Mouse (Mus musculus) myocyte (in vitro differentiated cells): ENCODE measurements around the gene Apbb1ip. TPM values are rescaled to one million over a fixed set of nuclear protein-coding genes. Genes with fewer than 3 reads are reported as not detected.

Source experiments
- H3K27me3 ChIP-seq: one replicate; pipeline ENCODE4 v1.6.1; 2011; ENCODE audit not compliant: control insufficient read depth, insufficient read depth, insufficient read length
- H3K36me3 ChIP-seq: one replicate; pipeline ENCODE4 v1.6.1; 2011; ENCODE audit not compliant: control insufficient read depth, insufficient read depth
- H3K4me2 ChIP-seq: one replicate; pipeline ENCODE4 v1.6.1; 2011; ENCODE audit warnings: low read depth, control low read depth
- H3K4me3 ChIP-seq: one replicate; pipeline ENCODE4 v1.5.1; 2011; ENCODE audit warnings: mild to moderate bottlenecking, control low read depth, moderate library complexity
- H3K79me2 ChIP-seq: one replicate; pipeline ENCODE4 v1.6.1; 2011; ENCODE audit not compliant: control insufficient read depth, insufficient read depth
- H3ac ChIP-seq: one replicate; pipeline ENCODE4 v1.6.1; 2011; ENCODE audit not compliant: control insufficient read depth, insufficient read length
- CEBPB ChIP-seq: IDR thresholded peaks from 2 replicates; pipeline ENCODE4 v1.6.1; 2011; ENCODE audit warnings: mild to moderate bottlenecking, moderate library complexity; ENCODE audit not compliant: poor library complexity, insufficient read depth, severe bottlenecking
- E2F4 ChIP-seq: IDR thresholded peaks from one replicate; pipeline ENCODE4 v1.6.1; 2011; ENCODE audit warnings: mild to moderate bottlenecking, control low read depth, moderate library complexity; ENCODE audit not compliant: insufficient read depth
- MAX ChIP-seq: IDR thresholded peaks from one replicate; pipeline ENCODE4 v1.6.1; 2011; ENCODE audit warnings: low read depth, mild to moderate bottlenecking, control low read depth
- MYOD1 ChIP-seq, 3 experiments: IDR thresholded peaks; one replicate each; pipeline ENCODE4 v1.6.1; 2011; ENCODE audit warnings: control low read depth in 2 of 3, low read depth in 2 of 3, mild to moderate bottlenecking in 2 of 3, moderate library complexity in 1 of 3; ENCODE audit not compliant: insufficient read length in 2 of 3, control insufficient read depth in 1 of 3
- MYOG ChIP-seq, 3 experiments: IDR thresholded peaks; one replicate each; pipeline ENCODE4 v1.6.1; 2011; ENCODE audit warnings: control low read depth in 2 of 3, low read depth in 2 of 3, mild to moderate bottlenecking in 2 of 3; ENCODE audit not compliant: insufficient read length in 2 of 3, control insufficient read depth in 1 of 3, insufficient read depth in 1 of 3
- POLR2A ChIP-seq: IDR thresholded peaks from one replicate; pipeline ENCODE4 v1.6.1; 2011; ENCODE audit warnings: low read depth, mild to moderate bottlenecking, control low read depth, moderate library complexity; ENCODE audit not compliant: insufficient read length
- POLR2AphosphoS2 ChIP-seq: IDR thresholded peaks from one replicate; pipeline ENCODE4 v1.6.1; 2011; ENCODE audit warnings: low read depth, control low read depth; ENCODE audit not compliant: insufficient read length
- REST ChIP-seq: IDR thresholded peaks from one replicate; pipeline ENCODE4 v1.6.1; 2011; ENCODE audit warnings: mild to moderate bottlenecking, control low read depth, moderate library complexity; ENCODE audit not compliant: insufficient read depth, insufficient read length
- SRF ChIP-seq: IDR thresholded peaks from one replicate; pipeline ENCODE4 v1.6.1; 2011; ENCODE audit warnings: low read depth; ENCODE audit not compliant: control insufficient read depth, insufficient read length
- TCF12 ChIP-seq: IDR thresholded peaks from one replicate; pipeline ENCODE4 v1.6.1; 2011; ENCODE audit warnings: mild to moderate bottlenecking, control low read depth; ENCODE audit not compliant: poor library complexity, insufficient read depth, severe bottlenecking
- TCF3 ChIP-seq: IDR thresholded peaks from one replicate; pipeline ENCODE4 v1.6.1; 2011; ENCODE audit warnings: low read depth, control low read depth; ENCODE audit not compliant: insufficient read length
- USF1 ChIP-seq: IDR thresholded peaks from one replicate; pipeline ENCODE4 v1.6.1; 2011; ENCODE audit warnings: low read depth, mild to moderate bottlenecking, control low read depth, moderate library complexity
- polyA plus RNA-seq: library from polyadenylated mRNA; unstranded; fragments of >200 nt; fragmentation: generic; extraction: Trizol; gene quantifications from one replicate; pipeline ENCODE4 v1.2.1, GENCODE M21; 2012; ENCODE audit warnings: missing spikeins

The Apbb1ip gene
- polyA plus RNA-seq, 1 experiment = 4.9 TPM

DNA sequence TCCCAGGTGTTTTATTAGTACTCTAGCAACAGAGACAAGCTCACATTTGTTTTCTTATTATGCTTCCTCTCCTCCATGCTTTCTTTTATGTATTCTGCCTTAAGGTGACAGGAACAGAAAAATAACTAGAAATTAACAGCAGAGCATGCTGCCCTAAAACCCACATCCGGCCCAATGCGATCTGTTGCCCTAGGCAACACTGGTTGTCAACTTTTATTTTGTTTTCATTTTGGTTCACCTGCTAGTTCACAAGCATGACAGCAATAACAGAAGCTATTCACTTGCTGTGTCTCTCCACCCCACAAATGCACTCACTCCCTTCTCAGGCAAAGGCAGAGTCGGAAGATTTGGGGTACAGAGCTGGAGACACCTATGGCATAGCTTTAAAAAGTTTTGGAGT lies 10.3 kb downstream of the Apbb1ip start:
- no peaks in the 10 kb centered on the region for H3K36me3 ChIP-seq
- H3K79me2 ChIP-seq = no peaks in the 10 kb centered on the region
- H3K4me3 ChIP-seq = no peak overlapping the region
- H3K27me3 ChIP-seq = no peaks in the 10 kb centered on the region
- no peak overlapping the region for H3ac ChIP-seq
- H3K4me2 ChIP-seq = no peak overlapping the region
- TF ChIP-seq E2F4 = no peak
- no peak for TF ChIP-seq SRF
- no peak for TF ChIP-seq USF1
- TF ChIP-seq CEBPB = no peak
- TF ChIP-seq POLR2A = no peak
- TF ChIP-seq MYOD1 (IDR thresholded peaks at IDR 0.05; ENCODE audit: control insufficient read depth in 1 of 3, insufficient read length in 2 of 3, low read depth in 2 of 3) = no peak
- TF ChIP-seq REST = no peak
- no peak for TF ChIP-seq TCF12
- TF ChIP-seq MYOG (IDR thresholded peaks at IDR 0.05; ENCODE audit: control insufficient read depth in 1 of 3, insufficient read depth in 1 of 3, insufficient read length in 2 of 3, low read depth in 2 of 3) = no peak

- H3ac ChIP-seq = no peak overlapping the region
- H3K36me3 ChIP-seq = no peaks in the 10 kb centered on the region
- no peaks in the 10 kb centered on the region for H3K27me3 ChIP-seq
- TF ChIP-seq CEBPB (no peak), MYOG (IDR thresholded peaks at IDR 0.05; ENCODE audit: control insufficient read depth in 1 of 3, insufficient read depth in 1 of 3, insufficient read length in 2 of 3, low read depth in 2 of 3) (no peak), MYOD1 (IDR thresholded peaks at IDR 0.05; ENCODE audit: control insufficient read depth in 1 of 3, insufficient read length in 2 of 3, low read depth in 2 of 3) (no peak), TCF3 (no peak), USF1 (no peak), TCF12 (no peak), REST (no peak), E2F4 (no peak), MAX (no peak), POLR2AphosphoS2 (no peak), POLR2A (no peak), SRF (no peak)
- no peaks in the 10 kb centered on the region for H3K79me2 ChIP-seq
- H3K4me2 ChIP-seq = no peak overlapping the region
- H3K4me3 ChIP-seq = no peak overlapping the region
Observed at GRCm38 (mm10) chr2:22784771-22785170, 10.9 kb downstream of the Apbb1ip start.

DNA sequence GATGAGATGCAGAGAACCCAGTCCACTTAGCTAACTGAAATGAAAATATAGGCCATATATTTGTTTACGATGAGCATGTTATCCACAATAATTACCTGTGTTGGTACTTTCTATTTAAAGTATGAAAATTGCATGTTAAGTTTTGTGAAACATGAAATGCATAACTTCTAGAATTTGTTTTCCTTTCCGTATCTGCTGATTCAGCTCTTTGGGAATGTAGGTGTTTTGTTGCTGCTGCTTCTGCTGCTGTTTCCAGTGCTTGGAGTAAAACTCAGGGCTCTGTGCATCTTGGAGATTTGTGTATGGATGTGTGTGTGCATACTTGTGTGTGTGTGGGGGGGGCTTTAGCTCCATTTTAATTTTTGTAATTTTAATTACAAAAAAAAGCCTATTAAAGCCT lies 14.8 kb downstream of the Apbb1ip start:
- TF ChIP-seq MYOG (IDR thresholded peaks at IDR 0.05; ENCODE audit: control insufficient read depth in 1 of 3, insufficient read depth in 1 of 3, insufficient read length in 2 of 3, low read depth in 2 of 3) (no peak), USF1 (no peak), TCF12 (no peak)
- Histone ChIP-seq H3K36me3 (no peaks in the 10 kb centered on the region), H3K4me3 (no peak overlapping the region), H3K27me3 (no peaks in the 10 kb centered on the region), H3ac (no peak overlapping the region), H3K4me2 (no peak overlapping the region), H3K79me2 (no peaks in the 10 kb centered on the region)

GRCm38 (mm10) chr2:22789576-22789975 lies 15.7 kb downstream of the Apbb1ip start:
- Histone ChIP-seq H3K36me3 (no peaks in the 10 kb centered on the region), H3K4me2 (no peak overlapping the region), H3K4me3 (no peak overlapping the region), H3K79me2 (no peaks in the 10 kb centered on the region), H3K27me3 (no peaks in the 10 kb centered on the region), H3ac (no peak overlapping the region)
- TF ChIP-seq REST = no peak
- no peak for TF ChIP-seq E2F4
- TF ChIP-seq USF1 = no peak
- no peak for TF ChIP-seq MAX
- no peak for TF ChIP-seq SRF

DNA sequence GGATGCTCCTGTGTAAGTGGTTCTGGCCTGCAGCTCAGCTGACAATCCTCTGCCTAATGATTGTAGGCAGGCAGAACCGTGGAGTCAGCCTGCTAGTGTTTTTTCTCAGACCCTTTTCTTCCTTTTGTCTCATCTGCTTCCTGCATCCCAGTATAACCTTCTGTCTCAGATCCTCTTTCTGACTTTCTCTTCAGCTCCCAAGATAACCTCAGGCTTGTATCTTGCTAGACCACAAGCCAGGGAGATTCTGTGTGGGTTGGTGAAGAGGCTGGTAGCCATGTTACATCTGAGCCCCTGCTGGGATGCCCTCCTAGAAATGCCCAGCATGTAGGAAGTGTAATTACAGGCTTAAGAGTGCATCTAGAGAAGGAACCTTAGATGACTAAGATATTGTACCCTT lies 16.5 kb downstream of the Apbb1ip start:
- H3K79me2 ChIP-seq = no peaks in the 10 kb centered on the region
- TF ChIP-seq E2F4 (no peak), SRF (no peak), MYOG (IDR thresholded peaks at IDR 0.05; ENCODE audit: control insufficient read depth in 1 of 3, insufficient read depth in 1 of 3, insufficient read length in 2 of 3, low read depth in 2 of 3) (no peak), POLR2A (no peak), REST (no peak), MAX (no peak)
- no peak overlapping the region for H3K4me3 ChIP-seq
- no peak overlapping the region for H3K4me2 ChIP-seq
- H3K27me3 ChIP-seq = no peaks in the 10 kb centered on the region
- no peak overlapping the region for H3ac ChIP-seq
- H3K36me3 ChIP-seq = no peaks in the 10 kb centered on the region
